Mouse (Mus musculus): ENCODE results near the gene Prkg2. TPM values are rescaled to one million over a fixed set of nuclear protein-coding genes. Genes with fewer than 3 reads are reported as not detected.

Gene Prkg2
- total RNA-seq, 2 experiments from 2014 or later = not detected

- ATAC-seq (replicated peaks; ENCODE audit: poor library complexity) = no peak
Measured at GRCm38 (mm10) chr5:98918716-98919115, 118.4 kb downstream of the Prkg2 start.

GRCm38 (mm10) chr5:98902339-98902738 lies 134.8 kb downstream of the Prkg2 start:
- no peak for ATAC-seq (replicated peaks; ENCODE audit: poor library complexity)

- no peak for ATAC-seq (replicated peaks; ENCODE audit: poor library complexity)
Measured at GRCm38 (mm10) chr5:98900926-98901325, 136.2 kb downstream of the Prkg2 start.

- no peak for ATAC-seq (replicated peaks; ENCODE audit: poor library complexity)
Measured at GRCm38 (mm10) chr5:98897946-98898345, 139.2 kb downstream of the Prkg2 start.

GRCm38 (mm10) chr5:98894281-98894680 lies 142.9 kb downstream of the Prkg2 start:
- no peak for ATAC-seq (replicated peaks; ENCODE audit: poor library complexity)

GRCm38 (mm10) chr5:98890544-98891050 lies 146.6 kb downstream of the Prkg2 start:
- ATAC-seq (replicated peaks; ENCODE audit: poor library complexity) = no peak

- no peak for ATAC-seq (replicated peaks; ENCODE audit: poor library complexity)
Measured at GRCm38 (mm10) chr5:98882096-98882495, 155.1 kb downstream of the Prkg2 start.

Other genes with a start within 250 kb of the Prkg2 start
- not detected in 2 replicates for gene Bmp3, start 182.9 kb downstream of the Prkg2 start, total RNA-seq (2015)
- not detected in 2 replicates for gene Bmp3, start 182.9 kb downstream of the Prkg2 start, total RNA-seq (2017)